Mouse (Mus musculus) intestine, embryonic 15.5 days (tissue): ENCODE data around the gene Tmem204. TPM values are rescaled to one million over a fixed set of nuclear protein-coding genes. Genes with fewer than 3 reads are reported as not detected.

Source experiments
- polyA plus RNA-seq: library from polyadenylated mRNA; unstranded; fragments of >200 nt; fragmentation: Nextera tagmentation; extraction: Ambion mirVana; gene quantifications from 2 replicates; pipeline ENCODE4 v1.2.1, GENCODE M21; 2015

Tmem204 gene
- polyA plus RNA-seq, 1 experiment from 2014 or later: 22.8 TPM

Other genes starting within 250 kb of the Tmem204 start
- 55.1 and 69.8 TPM in 2 replicates for gene Hagh, start 243.4 kb downstream of the Tmem204 start, polyA plus RNA-seq
- 77.1 and 77.6 TPM in 2 replicates for gene Fahd1, start 233.2 kb downstream of the Tmem204 start, polyA plus RNA-seq
- 3.4 and 4.4 TPM in 2 replicates for gene Igfals, start 217.6 kb downstream of the Tmem204 start, polyA plus RNA-seq
- gene Nubp2, start 197.2 kb downstream of the Tmem204 start, polyA plus RNA-seq: 51.5 and 57.9 TPM in 2 replicates
- gene Spsb3, start 196.9 kb downstream of the Tmem204 start, polyA plus RNA-seq: 32.0 and 33.4 TPM in 2 replicates
- gene Eme2, start 188.5 kb downstream of the Tmem204 start, polyA plus RNA-seq: 27.3 and 27.4 TPM in 2 replicates
- gene Mrps34, start 188.5 kb downstream of the Tmem204 start, polyA plus RNA-seq: 111 and 117 TPM in 2 replicates
- 71.7 and 85.4 TPM in 2 replicates for gene Nme3, start 187.1 kb downstream of the Tmem204 start, polyA plus RNA-seq
- gene Mapk8ip3, start 146.6 kb downstream of the Tmem204 start, polyA plus RNA-seq: 22.4 and 23.2 TPM in 2 replicates
- gene Jpt2, start 122.9 kb downstream of the Tmem204 start, polyA plus RNA-seq: 183 and 187 TPM in 2 replicates
- gene Cramp1l, start 67.8 kb downstream of the Tmem204 start, polyA plus RNA-seq: 5.2 and 5.3 TPM in 2 replicates
- gene Ift140, start 67.5 kb downstream of the Tmem204 start, polyA plus RNA-seq: 12.3 and 14.8 TPM in 2 replicates
- gene Telo2, start 32.4 kb upstream of the Tmem204 start, polyA plus RNA-seq: 34.0 and 39.3 TPM in 2 replicates
- gene Ptx4, start 37.2 kb upstream of the Tmem204 start, polyA plus RNA-seq: 0.15 and 0.25 TPM in 2 replicates
- gene Clcn7, start 49.8 kb upstream of the Tmem204 start, polyA plus RNA-seq: 20.3 and 20.4 TPM in 2 replicates
- 0.16 and 0.19 TPM in 2 replicates for gene Ccdc154, start 78.9 kb upstream of the Tmem204 start, polyA plus RNA-seq
- gene Gm38655, start 91.9 kb upstream of the Tmem204 start, polyA plus RNA-seq: 1.2 and 1.7 TPM in 2 replicates
- 37.4 and 39.5 TPM in 2 replicates for gene BC003965, start 101.0 kb upstream of the Tmem204 start, polyA plus RNA-seq
- gene Unkl, start 104.8 kb upstream of the Tmem204 start, polyA plus RNA-seq: 6.0 and 6.6 TPM in 2 replicates
- 40.6 and 42.7 TPM in 2 replicates for gene Gnptg, start 156.5 kb upstream of the Tmem204 start, polyA plus RNA-seq
- gene Tsr3, start 156.6 kb upstream of the Tmem204 start, polyA plus RNA-seq: 37.7 and 38.5 TPM in 2 replicates
- 4.0 and 4.3 TPM in 2 replicates for gene Baiap3, start 172.8 kb upstream of the Tmem204 start, polyA plus RNA-seq
- 490 and 556 TPM in 2 replicates for gene Ube2i, start 191.0 kb upstream of the Tmem204 start, polyA plus RNA-seq
- 0.62 TPM in 1 of 2 replicates, not detected in the other for gene Prss34, start 214.8 kb upstream of the Tmem204 start, polyA plus RNA-seq
- gene Prss28, start 225.1 kb upstream of the Tmem204 start, polyA plus RNA-seq: not detected in 2 replicates
- gene Prss29, start 235.1 kb upstream of the Tmem204 start, polyA plus RNA-seq: not detected in 2 replicates